Mouse (Mus musculus): ENCODE measurements around the gene Lct. TPM values are rescaled to one million over a fixed set of nuclear protein-coding genes. Genes with fewer than 3 reads are reported as not detected.
"Not testable (repeated sequence)": the region's sequence is repeated elsewhere in the genome, so short reads cannot be mapped to it uniquely, and the experiment has no call there.

The Lct gene
- total RNA-seq, 2 experiments from 2014 or later: 1.7 to 2.7 TPM

DNA sequence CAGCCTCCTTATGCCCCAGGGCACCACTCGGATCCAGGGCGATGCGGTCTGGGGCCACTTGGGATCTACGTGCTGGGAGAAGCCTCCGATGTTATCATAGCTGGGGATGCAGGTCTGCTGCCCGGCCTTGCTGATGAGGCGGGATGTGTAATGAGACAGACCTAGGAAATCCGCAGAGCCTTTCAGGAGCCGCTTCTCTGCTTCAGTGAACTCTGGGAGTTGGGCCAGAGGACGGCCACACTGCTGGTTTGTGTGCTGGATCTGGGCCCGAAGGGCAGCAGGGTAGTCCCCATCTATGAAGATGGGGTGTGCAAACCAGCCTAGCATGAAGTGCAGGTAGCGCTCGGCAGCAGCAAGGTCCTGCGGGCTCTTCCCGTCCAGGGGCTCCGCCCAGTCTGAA lies 24.2 kb downstream of the Lct start:
- peak; percentile 12 to 19 for DNase-seq (ENCODE audit: low spot score in 2 of 2)
- intact Hi-C loops (cut with DNase I): no loop called here

DNA sequence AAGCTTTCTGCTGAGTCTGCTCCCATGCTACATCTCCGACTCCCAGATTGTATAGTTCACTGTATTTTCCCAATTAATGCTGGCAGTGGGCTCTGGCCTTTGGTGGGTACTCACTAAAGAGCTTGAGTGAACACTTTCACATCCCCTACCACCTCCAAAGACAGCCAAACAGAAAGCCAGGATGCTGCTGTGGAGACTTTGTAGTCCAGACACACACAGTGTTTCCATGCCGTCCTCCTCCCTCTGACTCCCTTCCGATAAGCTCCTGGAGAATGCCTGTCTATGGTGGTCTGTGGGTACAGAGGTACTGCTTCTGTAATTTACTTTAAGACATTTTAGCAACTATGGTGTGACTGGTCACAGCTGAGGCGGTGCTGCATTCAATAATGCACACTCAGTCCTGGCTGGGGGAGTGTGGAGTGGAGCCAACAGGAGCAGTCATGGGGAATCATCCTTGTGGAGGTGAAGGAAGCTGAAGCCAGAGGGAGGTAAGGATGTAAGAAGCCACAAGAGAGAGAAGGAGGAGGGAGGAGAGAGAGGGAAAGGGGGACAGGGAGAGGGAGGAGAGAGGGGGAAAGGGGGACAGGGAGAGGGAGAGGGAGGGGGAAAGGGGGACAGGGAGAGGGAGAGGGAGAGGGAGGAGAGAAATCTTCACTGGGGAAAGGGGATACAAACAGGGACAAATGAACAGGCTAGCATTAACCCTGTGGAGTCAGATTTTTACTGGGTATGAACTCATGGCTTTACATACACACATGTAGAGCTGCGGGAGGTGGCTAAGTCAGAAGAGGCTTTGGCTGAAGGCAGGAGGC lies 32.2 kb downstream of the Lct start:
- intact Hi-C loops (cut with DNase I): no loop called here
- DNase-seq (ENCODE audit: low spot score in 2 of 2): no peak

DNA sequence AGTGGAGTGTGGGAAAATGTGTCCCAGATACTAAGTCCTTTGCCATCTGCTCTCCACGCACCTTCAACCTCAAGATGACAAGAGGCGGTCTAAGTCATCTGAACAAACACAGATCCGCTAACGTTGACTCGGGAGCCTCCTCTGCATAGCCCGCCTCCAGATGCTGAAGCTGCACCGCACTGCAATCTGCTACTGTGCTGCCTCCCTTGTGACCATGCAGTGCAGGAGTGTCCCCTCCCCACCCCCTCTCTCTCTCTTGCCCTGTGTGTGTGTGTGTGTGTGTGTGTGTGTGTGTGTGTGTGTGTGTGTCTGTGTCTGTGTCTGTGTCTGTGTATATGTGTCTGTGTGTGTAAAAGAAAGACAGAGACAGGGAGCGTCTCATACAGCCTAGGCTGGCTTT lies 32.8 kb downstream of the Lct start:
- DNase-seq (ENCODE audit: low spot score in 2 of 2): no peak

DNA sequence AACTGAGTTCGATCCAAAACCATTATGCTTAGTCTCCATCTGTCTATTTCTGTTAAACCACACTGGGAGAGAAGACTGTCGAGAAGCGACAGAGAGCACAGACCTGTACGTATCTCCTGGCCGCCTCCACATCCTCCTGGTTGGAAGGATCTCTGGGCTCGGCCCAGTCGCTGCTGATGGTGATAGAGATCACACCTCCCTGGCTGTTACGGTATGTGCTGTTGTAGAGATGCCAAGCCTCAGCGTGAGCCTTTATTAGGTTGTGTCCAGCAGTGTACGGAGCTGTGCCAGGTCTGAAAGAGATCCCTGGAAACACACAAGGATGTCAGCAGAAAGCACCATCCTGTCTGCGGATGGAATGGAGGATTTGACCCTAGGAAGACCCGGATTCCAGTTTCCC lies 34.6 kb downstream of the Lct start:
- intact Hi-C loops (cut with DNase I): no loop called here
- DNase-seq (ENCODE audit: low spot score in 2 of 2): no peak

More for the DNA sequence above, 32.8 kb downstream of the Lct start:
- intact Hi-C loops (cut with DNase I): no loop called here

DNA sequence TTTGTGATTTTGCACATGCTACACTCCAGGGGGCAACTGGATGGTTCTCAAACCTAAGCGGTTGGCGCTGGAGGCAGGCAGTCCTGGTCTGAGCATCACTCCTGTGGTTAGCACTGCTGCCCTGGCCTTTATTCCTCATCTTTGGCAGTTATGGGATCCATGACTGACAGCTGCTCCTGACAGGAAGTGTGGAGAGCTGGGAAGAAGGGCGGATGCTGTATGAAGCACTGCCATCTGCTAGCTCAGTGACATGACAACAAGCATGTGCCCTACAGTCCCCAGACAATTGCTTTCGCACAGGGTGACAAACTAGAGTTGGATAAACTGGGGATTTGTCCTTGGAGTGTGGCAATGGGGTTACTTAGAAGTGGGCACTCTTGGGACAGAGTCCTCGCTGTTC lies 37.8 kb downstream of the Lct start:
- intact Hi-C loops (cut with DNase I): no loop called here
- no peak for DNase-seq (ENCODE audit: low spot score in 2 of 2)

DNA sequence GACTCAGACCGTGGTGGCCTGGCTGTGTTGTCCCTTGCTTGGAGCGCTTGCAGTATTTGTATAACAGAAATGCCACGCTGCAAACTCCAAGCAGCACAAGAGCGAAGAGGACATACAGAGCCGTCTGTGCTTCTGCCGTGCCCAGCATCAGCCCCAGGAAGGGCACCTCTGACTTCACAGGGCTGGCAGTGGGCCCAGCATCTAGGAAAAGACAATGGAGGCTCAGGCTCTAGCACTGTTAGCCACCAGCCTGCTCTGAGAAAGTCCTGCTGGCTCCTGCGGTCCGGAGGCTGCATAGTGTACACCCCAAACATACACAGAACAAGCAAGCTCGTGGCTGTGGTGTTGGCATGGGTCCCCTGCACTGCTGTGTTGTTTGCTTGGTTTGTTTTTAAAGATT lies 43.0 kb downstream of the Lct start:
- DNase-seq (ENCODE audit: low spot score in 2 of 2): no peak
- intact Hi-C loops (cut with DNase I): no loop called here

DNA sequence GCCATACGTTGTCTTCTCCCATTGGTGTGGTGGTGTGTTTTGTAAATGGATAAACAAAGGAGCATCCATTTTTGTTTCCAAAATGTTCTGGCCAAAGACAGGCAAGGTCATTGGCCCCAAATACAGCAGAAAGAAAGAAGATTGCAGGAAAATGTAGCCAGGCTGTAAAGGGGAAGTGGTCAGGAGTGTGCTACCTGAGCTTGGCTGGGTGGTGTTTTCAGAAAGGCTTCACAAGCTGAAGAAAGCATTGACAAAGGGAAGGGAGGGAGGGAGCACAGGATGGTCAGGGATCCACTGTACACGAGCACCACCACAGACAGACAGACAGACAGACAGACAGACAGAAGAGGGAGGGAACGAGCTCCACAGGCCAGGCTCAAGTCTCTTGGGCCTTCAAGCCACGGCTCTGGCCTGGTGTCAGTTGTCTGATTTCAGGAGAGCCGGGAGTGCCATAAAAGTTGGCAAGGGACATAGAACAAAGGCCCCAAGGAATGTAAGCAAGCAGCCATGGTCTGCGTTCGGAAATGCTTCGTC lies 43.9 kb downstream of the Lct start:
- intact Hi-C loops (cut with DNase I): no loop called here
- no peak for DNase-seq (ENCODE audit: low spot score in 2 of 2)

DNA sequence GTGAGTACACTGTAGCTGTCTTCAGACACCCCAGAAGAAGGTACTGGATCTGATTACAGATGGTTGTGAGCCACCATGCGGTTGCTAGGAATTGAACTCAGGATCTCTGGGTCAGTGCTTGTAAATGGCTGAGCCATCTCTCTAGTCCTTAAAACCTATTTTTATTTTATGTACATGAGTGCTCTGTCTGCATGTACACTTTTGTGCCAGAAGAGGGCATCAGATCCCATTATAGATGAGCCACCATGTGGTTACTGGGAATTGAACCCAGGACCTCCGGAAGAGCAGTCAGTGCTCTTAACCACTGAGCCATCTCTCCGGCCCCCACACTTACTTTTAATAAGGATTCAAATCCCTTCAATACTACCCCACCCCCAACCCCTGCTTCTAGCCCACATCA lies 45.2 kb downstream of the Lct start:
- intact Hi-C loops (cut with DNase I): no loop called here
- DNase-seq (ENCODE audit: low spot score in 2 of 2): no peak

DNA sequence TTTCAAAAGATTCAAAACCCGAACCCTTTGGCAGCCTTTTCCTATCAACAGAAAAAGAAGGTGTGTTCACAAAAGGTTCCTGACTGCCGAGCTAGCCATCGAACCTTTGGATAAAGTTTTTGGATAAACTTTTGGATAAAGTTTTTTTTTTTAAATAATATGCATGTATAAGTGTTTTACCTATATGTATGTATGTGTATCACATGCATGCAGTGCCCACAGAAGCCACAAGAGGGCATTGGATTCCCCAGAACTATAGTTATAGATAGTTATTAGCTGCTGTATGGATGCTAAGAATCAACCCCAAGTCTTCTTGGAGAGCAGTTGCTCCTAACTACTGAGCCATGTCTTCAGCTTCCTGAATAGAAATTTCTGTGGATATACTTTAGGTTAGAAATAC lies 46.4 kb downstream of the Lct start:
- no peak for DNase-seq (ENCODE audit: low spot score in 2 of 2)
- intact Hi-C loops (cut with DNase I): no loop called here

DNA sequence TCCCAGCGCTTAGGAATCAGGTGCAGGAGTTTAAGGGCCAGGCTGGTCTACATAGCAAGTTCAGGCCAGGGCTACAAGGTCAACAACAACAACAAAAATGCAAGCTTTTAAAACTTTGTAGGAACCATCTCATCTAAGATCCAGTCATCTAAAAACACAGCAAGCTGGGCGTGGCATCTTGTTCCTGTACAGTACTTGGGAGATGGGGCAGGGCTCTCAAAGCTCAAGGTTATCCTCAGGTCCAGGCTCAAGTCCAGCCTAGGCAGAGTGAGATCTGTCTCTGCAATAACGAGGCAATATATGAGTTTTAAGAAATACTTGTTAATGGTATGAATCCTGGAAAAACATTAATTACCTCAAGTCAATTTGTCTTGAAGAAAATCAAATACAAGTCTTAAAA lies 49.6 kb downstream of the Lct start:
- no peak for DNase-seq (ENCODE audit: low spot score in 2 of 2)
- intact Hi-C loops (cut with DNase I): no loop called here

DNA sequence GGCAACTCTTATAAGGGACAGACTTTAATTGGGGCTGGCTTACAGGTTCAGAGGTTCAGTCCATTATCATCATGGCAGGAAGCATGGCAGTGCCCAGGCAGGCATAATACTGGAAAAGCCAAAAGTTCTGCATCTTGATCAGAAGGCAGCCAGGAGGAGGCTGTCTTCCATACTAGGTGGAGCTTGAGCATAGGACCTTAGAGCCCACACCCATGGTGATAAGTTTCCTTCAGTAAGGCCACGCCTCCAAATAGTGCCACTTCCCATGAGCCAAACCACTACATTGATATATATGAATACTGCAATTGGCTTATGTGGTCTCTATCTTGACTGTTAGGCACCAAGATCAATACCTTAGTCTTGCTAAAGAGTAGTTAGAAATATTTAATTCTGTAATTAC lies 52.2 kb downstream of the Lct start:
- intact Hi-C loops (cut with DNase I): no loop called here
- DNase-seq (ENCODE audit: low spot score in 2 of 2): no peak

DNA sequence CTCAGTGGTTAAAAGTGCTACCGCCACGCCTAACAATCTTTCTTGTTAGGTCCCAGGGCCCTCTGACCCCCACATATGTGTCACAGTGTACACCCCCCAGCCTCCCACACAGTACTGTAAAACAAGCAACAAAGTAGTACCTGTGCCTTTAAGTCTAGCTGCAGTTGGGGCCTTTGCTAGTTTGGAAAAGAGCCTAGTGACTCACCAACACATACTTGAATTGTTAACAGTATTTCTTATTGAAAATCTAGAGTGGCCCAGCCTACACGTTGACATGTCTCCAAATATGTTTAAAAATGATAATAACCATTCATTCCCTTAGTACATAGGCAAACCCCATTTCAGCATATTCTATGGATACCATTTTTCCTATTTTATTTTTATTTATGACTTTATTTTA lies 57.4 kb downstream of the Lct start:
- intact Hi-C loops (cut with DNase I): no loop called here
- no peak for DNase-seq (ENCODE audit: low spot score in 2 of 2)

DNA sequence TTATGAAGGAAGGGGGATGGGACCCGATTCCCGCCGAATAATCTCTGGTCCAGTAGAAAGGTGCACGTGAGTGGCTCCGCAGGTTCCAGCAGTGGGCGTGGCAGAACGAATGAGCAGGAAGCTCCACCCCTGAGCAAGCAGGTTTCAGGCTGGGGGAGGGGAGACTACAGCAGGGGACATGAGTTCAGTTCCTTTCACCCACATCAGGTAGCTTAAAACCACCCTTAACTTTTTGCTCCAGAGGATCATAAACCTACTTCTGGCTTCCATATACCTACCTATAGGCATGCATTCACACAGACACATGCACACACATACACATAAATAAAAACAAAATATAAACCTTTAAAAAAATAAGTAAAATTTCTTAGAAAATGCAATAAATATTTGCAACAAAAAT lies 61.1 kb downstream of the Lct start:
- intact Hi-C loops (cut with DNase I); DNase-seq (ENCODE audit: low spot score in 2 of 2): not testable (repeated sequence)

DNA sequence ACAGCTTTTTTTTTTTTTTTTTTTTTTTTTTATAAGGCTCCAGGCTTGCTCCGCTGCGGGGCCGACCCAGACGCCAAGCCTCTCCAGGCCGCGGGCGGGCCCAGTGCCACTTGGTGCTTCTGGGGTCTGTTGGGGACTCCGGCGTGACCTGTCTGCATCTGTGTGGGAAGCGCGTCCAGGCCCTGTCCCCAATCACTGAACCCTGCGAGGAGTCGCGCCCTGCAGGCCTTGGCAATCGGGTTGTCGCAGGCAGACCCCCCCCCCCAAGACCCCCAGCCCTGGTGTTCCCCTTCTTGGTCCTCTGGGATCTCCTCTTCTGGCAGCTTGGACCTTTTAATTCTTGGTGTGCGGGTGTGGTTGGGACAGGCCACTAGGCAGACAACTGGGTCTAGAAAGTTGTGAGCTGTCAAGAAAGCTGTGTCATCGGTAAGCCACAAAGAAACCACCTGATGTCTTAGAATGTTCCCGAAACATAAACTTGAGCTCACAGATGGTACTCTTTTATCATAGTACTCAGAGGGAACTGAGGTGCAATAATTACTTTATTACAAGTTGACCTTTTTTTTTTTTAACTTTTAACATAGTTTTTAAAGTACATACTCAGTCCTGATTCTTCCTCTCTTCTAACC lies 83.3 kb downstream of the Lct start:
- intact Hi-C loops (cut with DNase I): no loop called here
- DNase-seq (ENCODE audit: low spot score in 2 of 2): no peak

DNA sequence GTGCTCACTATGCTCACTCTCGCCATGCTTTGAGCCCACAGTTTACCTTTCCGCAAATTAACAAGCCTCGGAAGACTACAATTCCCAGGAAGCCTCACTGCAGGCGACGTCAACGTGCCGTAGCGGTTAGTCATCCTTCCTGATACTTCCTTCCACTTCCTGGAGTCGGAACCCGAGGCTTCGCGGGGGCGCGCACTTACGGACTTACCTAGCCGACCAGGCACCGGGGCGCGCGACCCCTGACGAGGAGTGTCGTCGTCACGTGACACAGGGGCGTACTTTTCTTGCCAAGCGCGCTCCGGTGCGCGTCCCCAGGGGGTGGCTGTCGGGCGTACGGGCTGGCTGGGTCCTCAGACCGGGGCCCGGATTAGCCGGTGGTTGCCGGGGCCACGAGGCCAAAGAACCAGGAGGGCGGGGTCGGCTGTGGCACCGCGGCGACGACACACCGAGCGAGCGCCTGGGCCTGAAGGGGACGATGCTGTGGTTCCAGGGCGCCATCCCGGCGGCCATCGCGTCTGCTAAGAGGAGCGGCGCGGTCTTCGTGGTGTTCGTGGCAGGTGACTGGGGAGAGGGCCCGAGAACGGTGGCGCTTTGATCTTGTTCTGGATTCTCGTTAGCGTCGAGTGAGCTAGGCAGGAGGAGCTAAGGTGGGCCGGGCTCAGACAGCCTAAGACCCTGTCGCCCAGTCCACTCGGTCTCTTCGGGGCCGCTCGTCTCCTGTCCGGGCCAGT lies 84.0 kb downstream of the Lct start:
- intact Hi-C loops (cut with DNase I): no loop called here
- peak; percentile 93 for DNase-seq (ENCODE audit: low spot score in 2 of 2)

DNA sequence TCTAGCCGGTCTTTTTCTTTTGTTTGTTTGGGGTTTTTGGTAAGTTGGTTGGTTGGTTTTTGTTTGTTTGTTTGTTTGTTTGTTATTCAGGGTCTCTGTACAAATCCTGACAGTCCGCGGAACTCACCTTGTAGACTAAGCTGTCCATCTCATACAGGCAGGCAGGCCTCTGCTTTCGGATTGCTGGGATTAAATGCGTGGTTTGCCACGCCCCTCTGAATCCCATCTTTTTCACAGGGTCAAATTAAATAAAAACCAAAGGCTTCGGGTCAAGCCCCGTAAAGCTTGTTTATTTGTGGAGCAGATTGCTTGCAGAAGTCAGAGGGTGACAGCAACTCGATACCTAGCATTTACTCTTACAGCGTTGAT lies 84.5 kb downstream of the Lct start, which contains the start of gene Ubxn4:
Gene Ubxn4 (plus strand): TSS at position 338 of the 369 bp plus-strand sequence.
- intact Hi-C loops (cut with DNase I): no loop called here
- no peak for DNase-seq (ENCODE audit: low spot score in 2 of 2)

DNA sequence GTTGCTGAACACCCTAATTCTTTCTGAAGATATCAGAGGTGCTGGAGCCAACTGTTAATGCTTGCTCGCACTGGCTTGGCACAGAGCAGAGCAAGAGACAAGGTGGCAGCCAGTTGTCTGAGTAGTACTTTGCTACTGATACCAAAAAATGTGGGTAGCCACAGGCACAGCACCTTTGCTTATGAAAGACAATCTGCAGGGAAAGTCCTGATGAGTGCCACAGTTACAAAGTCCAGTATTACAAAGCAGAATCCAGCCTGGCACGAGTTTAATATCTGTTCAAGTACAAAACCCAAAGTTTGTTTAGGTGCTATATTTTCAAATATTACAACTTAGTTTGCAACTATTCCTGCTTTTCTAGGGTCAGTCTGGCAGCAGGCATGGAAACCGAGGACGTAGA lies 92.9 kb downstream of the Lct start:
- no peak for DNase-seq (ENCODE audit: low spot score in 2 of 2)
- intact Hi-C loops (cut with DNase I): no loop called here
